Mouse (Mus musculus): ENCODE measurements around the gene Me1.

- no peak for TF ChIP-seq CTCF (IDR thresholded peaks at IDR 0.05; ENCODE audit: low read depth)
- no peak for TF ChIP-seq EP300 (IDR thresholded peaks at IDR 0.05; ENCODE audit: low read depth)
Measured at GRCm38 (mm10) chr9:86647931-86648550, 47.7 kb downstream of the Me1 start.
